In the genomic region with DNA sequence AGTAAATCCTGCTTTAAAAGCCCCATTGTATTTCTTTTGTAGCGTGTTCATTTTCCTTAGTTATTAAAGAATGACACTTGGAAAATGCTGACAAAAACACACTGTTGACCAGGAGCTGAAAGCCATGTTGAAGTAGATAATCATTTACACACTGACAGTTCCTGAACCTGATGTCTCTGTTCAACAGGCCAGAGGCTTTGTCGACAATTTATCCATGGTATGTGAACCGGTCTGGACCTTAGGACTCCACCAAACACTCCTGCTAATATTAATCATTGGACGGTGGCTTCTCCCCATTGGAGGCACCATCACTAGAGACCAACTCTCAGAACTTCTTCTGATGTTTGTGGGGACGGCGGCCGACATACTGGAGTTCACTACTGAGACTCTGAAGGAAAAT, we compare ENCODE assay signal across 17 mouse cellular contexts.
"Had no signal": no experiment of that assay in that cellular context is flagged by ENCODE, and none has a peak within 500 bp of the region (broad histone marks: within the 10 kb centered on the region; RNA-seq: fewer than 3 reads in every experiment).

No protein-coding gene starts in this region.

- H3K4me3 ChIP-seq: lung, embryonic 15.5 days; megakaryocyte, embryonic 14.5 days; midbrain, embryonic 13.5 days; midbrain, embryonic 15.5 days; neural tube, embryonic 12.5 days; stomach, embryonic 15.5 days had no signal

- H3K27me3 ChIP-seq: lung, embryonic 15.5 days; megakaryocyte, embryonic 14.5 days; midbrain, embryonic 13.5 days; midbrain, embryonic 15.5 days; neural tube, embryonic 12.5 days; stomach, embryonic 15.5 days had no signal

- H3K36me3 ChIP-seq: lung, embryonic 15.5 days; midbrain, embryonic 13.5 days; midbrain, embryonic 15.5 days; neural tube, embryonic 12.5 days; stomach, embryonic 15.5 days had no signal

- H3K4me1 ChIP-seq: megakaryocyte, embryonic 14.5 days; midbrain, embryonic 13.5 days; midbrain, embryonic 15.5 days; neural tube, embryonic 12.5 days; stomach, embryonic 15.5 days had no signal

- H3K4me2 ChIP-seq: lung, embryonic 15.5 days; midbrain, embryonic 11.5 days; midbrain, embryonic 13.5 days; midbrain, embryonic 15.5 days; neural tube, embryonic 12.5 days; stomach, embryonic 15.5 days had no signal

- H3K9ac ChIP-seq: lung, embryonic 15.5 days; midbrain, embryonic 13.5 days; midbrain, embryonic 15.5 days; neural tube, embryonic 12.5 days; stomach, embryonic 15.5 days had no signal

- ATAC-seq: lung, postnatal 0 days; midbrain, embryonic 13.5 days; midbrain, embryonic 15.5 days had no signal

- H3K27ac ChIP-seq: lung, embryonic 15.5 days; macrophage; midbrain, embryonic 13.5 days; midbrain, embryonic 15.5 days; neural tube, embryonic 12.5 days; stomach, embryonic 15.5 days; stomach, postnatal 0 days had no signal

- DNase-seq: lung, adult 2 months; lung, postnatal 14 days; lung, postnatal 36 days; right cerebral cortex, postnatal 14 days; thymus, adult 2 months; thymus, postnatal 25 days; thymus, postnatal 4 days had no signal

- H3K9me3 ChIP-seq: lung, embryonic 15.5 days; megakaryocyte, embryonic 14.5 days; midbrain, embryonic 13.5 days; midbrain, embryonic 15.5 days; neural tube, embryonic 12.5 days; stomach, embryonic 15.5 days had no signal
